Mouse (Mus musculus) hindbrain, embryonic 11.5 days (tissue): ENCODE measurements around the gene Cbfa2t2. TPM values are rescaled to one million over a fixed set of nuclear protein-coding genes. Genes with fewer than 3 reads are reported as not detected.

Experiments
- ATAC-seq: fragments of 200-750 bp; cut with Nextera tagmentation; 2 replicates; pipeline ENCODE4 v1.8.0; 2017; ENCODE audit warnings: mild to moderate bottlenecking, moderate TSS enrichment, moderate library complexity; ENCODE audit not compliant: low FRiP score
- DNase-seq: peaks from one replicate; pipeline ENCODE4 v3.0.0-alpha.2; 2015; ENCODE audit warnings: low spot score
- H3K27ac ChIP-seq: fragments of 300-500 bp; sonication (generic); 2 replicates; pipeline ENCODE4 v1.5.1; 2014; ENCODE audit warnings: mild to moderate bottlenecking, low read depth, low read length
- H3K27me3 ChIP-seq: fragments of 300-500 bp; sonication (generic); 2 replicates; pipeline ENCODE4 v1.6.1; 2014; ENCODE audit warnings: mild to moderate bottlenecking, low read length, moderate library complexity, mixed read lengths; ENCODE audit not compliant: control insufficient read depth, insufficient read depth
- H3K36me3 ChIP-seq: fragments of 300-500 bp; sonication (generic); 2 replicates; pipeline ENCODE4 v1.6.1; 2014; ENCODE audit warnings: mild to moderate bottlenecking, low read length, moderate library complexity, mixed read lengths; ENCODE audit not compliant: control insufficient read depth, insufficient read depth
- H3K4me1 ChIP-seq: fragments of 300-500 bp; sonication (generic); replicated peaks from 2 replicates; pipeline ENCODE4 v1.6.1; 2014; ENCODE audit warnings: low read length, mixed read lengths; ENCODE audit not compliant: control insufficient read depth, insufficient read depth
- H3K4me2 ChIP-seq: fragments of 300-500 bp; sonication (generic); replicated peaks from 2 replicates; pipeline ENCODE4 v1.6.1; 2014; ENCODE audit warnings: mild to moderate bottlenecking, low read depth, low read length
- H3K4me3 ChIP-seq: fragments of 300-500 bp; sonication (generic); 2 replicates; pipeline ENCODE4 v1.5.1; 2014; ENCODE audit warnings: low read depth, low read length
- H3K9ac ChIP-seq: fragments of 300-500 bp; sonication (generic); 2 replicates; pipeline ENCODE4 v1.6.1; 2014; ENCODE audit warnings: low read depth, low read length
- H3K9me3 ChIP-seq: fragments of 300-500 bp; sonication (generic); 2 replicates; pipeline ENCODE4 v1.6.1; 2016; ENCODE audit warnings: low read length; ENCODE audit not compliant: control insufficient read depth
- WGBS: fragments of 180-500 bp; shearing (Covaris S2); extraction: QIAGEN DNeasy Blood & Tissue Kit; methylation state at CpG from one replicate; pipeline ENCODE4 v1.1.7; 2014; 5-methylcytosine and 5-hydroxymethylcytosine counted together
- polyA plus RNA-seq: library from polyadenylated mRNA; unstranded; fragments of >200 nt; fragmentation: Nextera tagmentation; extraction: Ambion mirVana; gene quantifications from 2 replicates; pipeline ENCODE4 v1.2.1, GENCODE M21; 2014

Cbfa2t2 gene
- polyA plus RNA-seq, 1 experiment from 2014 or later = 68.2 TPM

- ATAC-seq = no peak
- H3K27me3 ChIP-seq = no peaks in the 10 kb centered on the region
- H3K36me3 ChIP-seq = no peaks in the 10 kb centered on the region
- DNase-seq = no peak
- H3K9me3 ChIP-seq = no peaks in the 10 kb centered on the region
- 88% methylated on average over 2 of the region's 2 CpGs for WGBS
- no peak overlapping the region for H3K4me3 ChIP-seq
- H3K4me2 ChIP-seq = no peak overlapping the region
- H3K9ac ChIP-seq = no peak overlapping the region
- H3K4me1 ChIP-seq = no peaks in the 10 kb centered on the region
- no peak overlapping the region for H3K27ac ChIP-seq
These were observed 16.7 kb downstream of the Cbfa2t2 start for GRCm38 (mm10) chr2:154452951-154453350.

GRCm38 (mm10) chr2:154454099-154454498 is 17.8 kb downstream of the Cbfa2t2 start:
- Histone ChIP-seq H3K4me1 (no peaks in the 10 kb centered on the region), H3K27ac (0 out of 2 replicates have a peak overlapping the region, but pooled peaks have one; percentile 24), H3K36me3 (no peaks in the 10 kb centered on the region), H3K9me3 (no peaks in the 10 kb centered on the region), H3K27me3 (no peaks in the 10 kb centered on the region), H3K9ac (no peak overlapping the region), H3K4me3 (no peak overlapping the region), H3K4me2 (no peak overlapping the region)
- ATAC-seq = no peak
- 74% methylated on average over 1 of the region's 1 CpGs for WGBS
- DNase-seq = no peak

GRCm38 (mm10) chr2:154454605-154455004 is 18.3 kb downstream of the Cbfa2t2 start:
- 49% methylated on average over 3 of the region's 3 CpGs for WGBS
- H3K4me1 ChIP-seq = no peaks in the 10 kb centered on the region
- no peak for ATAC-seq
- no peak for DNase-seq
- H3K9me3 ChIP-seq = no peaks in the 10 kb centered on the region
- H3K4me2 ChIP-seq = no peak overlapping the region
- no peaks in the 10 kb centered on the region for H3K36me3 ChIP-seq
- H3K9ac ChIP-seq = no peak overlapping the region
- H3K27me3 ChIP-seq = no peaks in the 10 kb centered on the region
- H3K4me3 ChIP-seq = no peak overlapping the region
- no peak overlapping the region for H3K27ac ChIP-seq

- Histone ChIP-seq H3K4me2 (no peak overlapping the region), H3K9ac (no peak overlapping the region), H3K9me3 (no peaks in the 10 kb centered on the region), H3K4me1 (0 out of 2 replicates have a peak, but pooled peaks cover 3% of the 10 kb centered on the region), H3K27ac (no peak overlapping the region), H3K4me3 (no peak overlapping the region), H3K27me3 (no peaks in the 10 kb centered on the region), H3K36me3 (no peaks in the 10 kb centered on the region)
- ATAC-seq (no peak), DNase-seq (no peak)
- 62% methylated on average over 5 of the region's 5 CpGs for WGBS
These were observed 19.5 kb downstream of the Cbfa2t2 start for GRCm38 (mm10) chr2:154455776-154456175.

GRCm38 (mm10) chr2:154456621-154457020 is 20.3 kb downstream of the Cbfa2t2 start:
- Histone ChIP-seq H3K9me3 (no peaks in the 10 kb centered on the region), H3K4me3 (no peak overlapping the region), H3K4me1 (0 out of 2 replicates have a peak, but pooled peaks cover 3% of the 10 kb centered on the region), H3K9ac (no peak overlapping the region), H3K4me2 (no peak overlapping the region), H3K27me3 (no peaks in the 10 kb centered on the region), H3K27ac (no peak overlapping the region), H3K36me3 (no peaks in the 10 kb centered on the region)
- ATAC-seq = no peak
- DNase-seq = no peak

GRCm38 (mm10) chr2:154459262-154459661 is 23.0 kb downstream of the Cbfa2t2 start:
- H3K9me3 ChIP-seq = no peaks in the 10 kb centered on the region
- H3K27ac ChIP-seq = no peak overlapping the region
- no peak for ATAC-seq
- 0 out of 2 replicates have a peak, but pooled peaks cover 3% of the 10 kb centered on the region for H3K4me1 ChIP-seq
- no peaks in the 10 kb centered on the region for H3K27me3 ChIP-seq
- WGBS = 83% methylated on average over 2 of the region's 2 CpGs
- DNase-seq = no peak
- no peaks in the 10 kb centered on the region for H3K36me3 ChIP-seq
- H3K4me2 ChIP-seq = no peak overlapping the region
- no peak overlapping the region for H3K9ac ChIP-seq
- no peak overlapping the region for H3K4me3 ChIP-seq

GRCm38 (mm10) chr2:154459851-154460250 is 23.6 kb downstream of the Cbfa2t2 start:
- DNase-seq (peak; percentile 56), ATAC-seq (peak; percentile 45; the same call in 1 of the 2 replicates)
- Histone ChIP-seq H3K36me3 (no peaks in the 10 kb centered on the region), H3K9me3 (no peaks in the 10 kb centered on the region), H3K4me2 (no peak overlapping the region), H3K27ac (0 out of 2 replicates have a peak overlapping the region, but pooled peaks have one; percentile 10), H3K4me3 (no peak overlapping the region), H3K9ac (no peak overlapping the region), H3K27me3 (no peaks in the 10 kb centered on the region), H3K4me1 (0 out of 2 replicates have a peak, but pooled peaks cover 3% of the 10 kb centered on the region)
- 44% methylated on average over 4 of the region's 4 CpGs for WGBS

- H3K9me3 ChIP-seq = no peaks in the 10 kb centered on the region
- no peak overlapping the region for H3K4me2 ChIP-seq
- DNase-seq = no peak
- no peak overlapping the region for H3K27ac ChIP-seq
- H3K36me3 ChIP-seq = no peaks in the 10 kb centered on the region
- no peak for ATAC-seq
- no peak overlapping the region for H3K4me3 ChIP-seq
- 0 out of 2 replicates have a peak, but pooled peaks cover 6% of the 10 kb centered on the region for H3K4me1 ChIP-seq
- no peaks in the 10 kb centered on the region for H3K27me3 ChIP-seq
- WGBS = 89% methylated on average over 11 of the region's 11 CpGs
- no peak overlapping the region for H3K9ac ChIP-seq
These were observed 27.4 kb downstream of the Cbfa2t2 start for GRCm38 (mm10) chr2:154463621-154464198.

GRCm38 (mm10) chr2:154465914-154466335 is 29.6 kb downstream of the Cbfa2t2 start:
- Histone ChIP-seq H3K27ac (peak overlapping the region; percentile 13; the same call in 1 of the 2 replicates), H3K9me3 (no peaks in the 10 kb centered on the region), H3K27me3 (no peaks in the 10 kb centered on the region), H3K4me2 (no peak overlapping the region), H3K4me3 (no peak overlapping the region), H3K9ac (no peak overlapping the region), H3K36me3 (no peaks in the 10 kb centered on the region), H3K4me1 (0 out of 2 replicates have a peak, but pooled peaks cover 3% of the 10 kb centered on the region)
- ATAC-seq = peak; percentile 91
- WGBS = 43% methylated on average over 1 of the region's 1 CpGs
- peak; percentile 77 for DNase-seq
